Mouse (Mus musculus): Measurements from ENCODE around the gene Mtmr4.

DNA sequence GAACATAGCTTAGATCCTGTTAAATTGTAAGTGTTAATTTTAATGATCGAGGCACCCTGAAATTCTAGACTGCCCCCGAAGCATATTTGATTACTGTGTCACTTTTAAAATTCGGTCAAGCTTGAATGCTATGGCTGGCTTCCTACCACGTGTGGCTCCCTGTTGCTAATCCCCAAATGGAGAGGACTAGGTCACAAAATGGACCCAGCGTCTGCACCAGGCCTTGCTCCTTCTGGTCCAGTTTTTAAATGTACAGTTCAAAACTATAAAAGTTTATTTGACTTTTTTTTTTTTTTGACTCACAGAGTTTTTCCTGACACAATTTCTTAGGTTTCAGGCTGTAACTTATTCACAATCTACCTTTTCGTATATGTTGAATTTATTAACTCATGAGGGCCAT is 73.3 kb downstream of the Mtmr4 start:
- TF ChIP-seq TCF12 (IDR thresholded peaks at IDR 0.05; ENCODE audit: low read depth, low read length) = peak; percentile 65
- TF ChIP-seq CTCF (conservative IDR thresholded peaks at IDR 0.05 in 1 of 2, IDR thresholded peaks at IDR 0.05 in 1 of 2; ENCODE audit: low read depth in 2 of 2, low read length in 2 of 2) = no peak
- peak; percentile 70 for TF ChIP-seq NRF1 (IDR thresholded peaks at IDR 0.05; ENCODE audit: low read depth, low read length)

Data from CH12.LX (cell line).